Mouse (Mus musculus): ENCODE data around the gene B3gnt2. TPM values are rescaled to one million over a fixed set of nuclear protein-coding genes. Genes with fewer than 3 reads are reported as not detected.

Gene B3gnt2
- polyA plus RNA-seq, 1 experiment from 2014 or later: 2.0 TPM

DNA sequence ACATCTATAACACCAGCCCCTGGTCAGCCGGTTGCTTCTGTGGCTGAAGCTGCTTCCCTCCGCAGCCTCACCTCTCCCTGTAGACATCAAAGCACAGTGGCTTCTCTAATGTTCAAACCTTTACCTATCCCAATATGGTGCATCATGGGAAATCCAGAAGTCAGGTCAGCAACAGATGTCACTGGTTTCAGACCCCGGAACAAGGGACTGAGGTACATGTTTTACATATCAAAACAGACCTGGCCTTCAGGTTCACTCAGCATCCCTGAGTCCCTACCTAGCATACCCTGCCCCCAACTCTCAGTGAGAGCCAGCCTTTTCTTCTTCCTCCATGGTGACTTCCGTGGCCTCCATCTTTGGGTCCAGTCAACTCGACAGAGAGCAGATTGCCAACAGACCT lies 61.8 kb downstream of the B3gnt2 start:
- ATAC-seq (ENCODE audit: insufficient read depth, low FRiP score, low TSS enrichment) (no peak), DNase-seq (ENCODE audit: low spot score) (no peak)
- H3K4me3 ChIP-seq (ENCODE audit: low read depth, low read length): no peak overlapping the region
- H3K36me3 ChIP-seq (ENCODE audit: control insufficient read depth, insufficient read depth, low read length): no peaks in the 10 kb centered on the region
- H3K9ac ChIP-seq (ENCODE audit: low read length): no peak overlapping the region
- no peaks in the 10 kb centered on the region for H3K9me3 ChIP-seq (ENCODE audit: control insufficient read depth, low read length)
- H3K4me1 ChIP-seq (ENCODE audit: control insufficient read depth, insufficient read depth, low read length): no peaks in the 10 kb centered on the region
- H3K4me2 ChIP-seq (ENCODE audit: low read depth): no peak overlapping the region
- H3K27ac ChIP-seq (ENCODE audit: low read depth, low read length): no peak overlapping the region
- 58% methylated on average over 5 of the region's 5 CpGs for WGBS
- no peaks in the 10 kb centered on the region for H3K27me3 ChIP-seq (ENCODE audit: control insufficient read depth, insufficient read depth, low read length)

DNA sequence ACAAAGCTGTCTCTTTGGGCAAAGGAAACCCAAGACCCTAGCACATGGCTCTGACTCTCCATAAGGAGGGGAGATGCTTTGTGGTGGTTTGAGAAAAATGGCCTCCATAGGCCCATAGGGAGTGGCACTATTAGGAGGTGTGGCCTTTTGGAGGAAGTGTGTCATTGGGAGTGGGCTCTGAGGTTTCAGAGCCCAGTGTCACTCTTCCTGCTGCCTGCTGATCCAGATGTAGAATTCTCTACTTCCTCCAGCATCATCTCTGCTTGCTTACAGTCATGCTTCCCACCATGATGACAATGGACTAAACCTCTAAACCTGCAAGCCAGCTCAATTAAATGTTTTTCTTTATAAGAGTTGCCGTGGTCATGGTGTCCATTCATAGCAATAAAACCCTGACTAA lies 66.0 kb downstream of the B3gnt2 start:
- ATAC-seq (ENCODE audit: insufficient read depth, low FRiP score, low TSS enrichment): no peak
- WGBS: 90% methylated on average over 1 of the region's 1 CpGs

DNA sequence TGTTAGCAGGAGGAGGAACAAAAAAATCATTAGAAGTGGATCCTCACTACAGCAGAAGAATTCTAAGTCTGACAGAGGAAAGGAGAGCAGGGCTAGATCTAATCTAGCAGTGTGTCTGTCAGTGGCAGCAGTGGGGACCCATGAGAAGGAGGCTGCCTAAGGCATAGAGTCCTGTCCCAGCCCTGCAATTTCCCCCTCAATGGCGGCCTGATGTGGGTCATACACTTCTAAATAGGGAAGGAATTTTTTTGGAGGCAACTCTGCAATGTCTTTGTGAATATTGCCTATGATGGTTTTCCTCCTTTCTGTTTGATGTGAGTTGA lies 66.9 kb downstream of the B3gnt2 start:
- H3K9me3 ChIP-seq (ENCODE audit: control insufficient read depth, low read length): no peaks in the 10 kb centered on the region
- DNase-seq (ENCODE audit: low spot score) (no peak), ATAC-seq (ENCODE audit: insufficient read depth, low FRiP score, low TSS enrichment) (no peak)
- H3K36me3 ChIP-seq (ENCODE audit: control insufficient read depth, insufficient read depth, low read length): no peaks in the 10 kb centered on the region
- H3K4me3 ChIP-seq (ENCODE audit: low read depth, low read length): no peak overlapping the region
- 100% methylated on average over 1 of the region's 1 CpGs for WGBS
- no peak overlapping the region for H3K9ac ChIP-seq (ENCODE audit: low read length)
- H3K4me1 ChIP-seq (ENCODE audit: control insufficient read depth, insufficient read depth, low read length): no peaks in the 10 kb centered on the region
- no peaks in the 10 kb centered on the region for H3K27me3 ChIP-seq (ENCODE audit: control insufficient read depth, insufficient read depth, low read length)
- no peak overlapping the region for H3K4me2 ChIP-seq (ENCODE audit: low read depth)
- no peak overlapping the region for H3K27ac ChIP-seq (ENCODE audit: low read depth, low read length)

More for the DNA sequence above, 66.0 kb downstream of the B3gnt2 start:
- DNase-seq (ENCODE audit: low spot score): no peak
- no peak overlapping the region for H3K27ac ChIP-seq (ENCODE audit: low read depth, low read length)
- H3K4me1 ChIP-seq (ENCODE audit: control insufficient read depth, insufficient read depth, low read length): no peaks in the 10 kb centered on the region
- no peaks in the 10 kb centered on the region for H3K9me3 ChIP-seq (ENCODE audit: control insufficient read depth, low read length)
- no peak overlapping the region for H3K4me2 ChIP-seq (ENCODE audit: low read depth)
- H3K27me3 ChIP-seq (ENCODE audit: control insufficient read depth, insufficient read depth, low read length): no peaks in the 10 kb centered on the region
- no peaks in the 10 kb centered on the region for H3K36me3 ChIP-seq (ENCODE audit: control insufficient read depth, insufficient read depth, low read length)
- H3K4me3 ChIP-seq (ENCODE audit: low read depth, low read length): no peak overlapping the region
- no peak overlapping the region for H3K9ac ChIP-seq (ENCODE audit: low read length)

DNA sequence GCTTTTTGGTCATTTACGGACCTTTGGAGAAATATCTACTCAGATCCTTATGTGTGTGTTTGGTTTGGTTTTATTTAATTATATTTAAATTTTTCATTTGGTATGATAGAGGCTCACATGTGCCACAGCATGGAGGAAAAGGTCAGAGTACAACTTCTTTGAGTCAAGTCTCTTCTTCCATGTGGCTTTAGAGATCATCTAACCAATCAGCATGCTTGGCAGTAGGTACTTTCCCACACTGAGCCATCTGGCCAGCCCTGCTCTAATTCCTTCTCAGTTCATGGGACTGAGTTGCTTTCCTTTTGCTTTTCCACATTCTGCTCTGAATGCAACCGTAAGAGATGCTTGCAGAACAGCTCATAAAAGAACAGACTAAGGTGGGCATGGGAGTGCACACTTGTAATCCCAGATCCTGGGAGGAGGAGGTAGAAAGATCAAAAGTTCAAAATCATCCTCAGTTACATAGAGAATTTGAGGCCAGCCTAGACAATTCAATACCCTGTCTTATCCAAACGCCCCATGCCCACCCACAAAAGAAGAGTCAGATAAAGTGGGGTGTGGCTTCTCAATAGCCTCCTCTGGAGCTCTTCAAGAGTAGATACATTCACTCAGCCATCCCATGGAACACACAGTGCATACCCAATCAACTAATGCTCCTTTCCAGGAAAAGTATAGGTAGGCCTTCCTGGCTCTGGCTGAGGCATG lies 67.4 kb downstream of the B3gnt2 start:
- Histone ChIP-seq H3K27me3 (ENCODE audit: control insufficient read depth, insufficient read depth, low read length) (no peaks in the 10 kb centered on the region), H3K4me2 (ENCODE audit: low read depth) (no peak overlapping the region), H3K27ac (ENCODE audit: low read depth, low read length) (no peak overlapping the region), H3K4me1 (ENCODE audit: control insufficient read depth, insufficient read depth, low read length) (no peaks in the 10 kb centered on the region), H3K36me3 (ENCODE audit: control insufficient read depth, insufficient read depth, low read length) (no peaks in the 10 kb centered on the region), H3K9me3 (ENCODE audit: control insufficient read depth, low read length) (no peaks in the 10 kb centered on the region), H3K9ac (ENCODE audit: low read length) (no peak overlapping the region), H3K4me3 (ENCODE audit: low read depth, low read length) (no peak overlapping the region)
- ATAC-seq (ENCODE audit: insufficient read depth, low FRiP score, low TSS enrichment): no peak
- no peak for DNase-seq (ENCODE audit: low spot score)
- WGBS: 92% methylated on average over 3 of the region's 3 CpGs

DNA sequence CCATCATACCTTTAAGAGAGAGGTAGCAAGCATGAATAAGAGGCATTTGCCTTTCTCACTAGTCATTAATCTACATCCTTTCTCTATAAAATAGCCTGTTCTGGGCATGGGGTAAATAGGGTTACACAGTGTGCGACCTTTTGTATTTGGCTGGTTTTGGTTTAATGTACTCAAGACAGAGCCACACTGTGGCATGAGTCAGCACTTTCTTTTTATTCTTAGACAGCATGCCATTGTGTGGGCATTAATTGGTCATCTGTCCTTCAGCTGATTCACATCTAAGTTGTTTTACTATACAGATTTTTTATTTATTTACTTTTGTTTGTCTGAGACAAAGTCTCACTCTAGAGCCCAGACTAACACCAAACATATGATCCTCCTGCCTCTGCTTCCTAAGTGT lies 68.6 kb downstream of the B3gnt2 start:
- Histone ChIP-seq H3K4me1 (ENCODE audit: control insufficient read depth, insufficient read depth, low read length) (no peaks in the 10 kb centered on the region), H3K9ac (ENCODE audit: low read length) (no peak overlapping the region), H3K4me2 (ENCODE audit: low read depth) (no peak overlapping the region), H3K27ac (ENCODE audit: low read depth, low read length) (no peak overlapping the region), H3K27me3 (ENCODE audit: control insufficient read depth, insufficient read depth, low read length) (no peaks in the 10 kb centered on the region), H3K4me3 (ENCODE audit: low read depth, low read length) (no peak overlapping the region), H3K9me3 (ENCODE audit: control insufficient read depth, low read length) (no peaks in the 10 kb centered on the region), H3K36me3 (ENCODE audit: control insufficient read depth, insufficient read depth, low read length) (no peaks in the 10 kb centered on the region)
- no peak for ATAC-seq (ENCODE audit: insufficient read depth, low FRiP score, low TSS enrichment)
- DNase-seq (ENCODE audit: low spot score): no peak
- 94% methylated on average over 1 of the region's 1 CpGs for WGBS

DNA sequence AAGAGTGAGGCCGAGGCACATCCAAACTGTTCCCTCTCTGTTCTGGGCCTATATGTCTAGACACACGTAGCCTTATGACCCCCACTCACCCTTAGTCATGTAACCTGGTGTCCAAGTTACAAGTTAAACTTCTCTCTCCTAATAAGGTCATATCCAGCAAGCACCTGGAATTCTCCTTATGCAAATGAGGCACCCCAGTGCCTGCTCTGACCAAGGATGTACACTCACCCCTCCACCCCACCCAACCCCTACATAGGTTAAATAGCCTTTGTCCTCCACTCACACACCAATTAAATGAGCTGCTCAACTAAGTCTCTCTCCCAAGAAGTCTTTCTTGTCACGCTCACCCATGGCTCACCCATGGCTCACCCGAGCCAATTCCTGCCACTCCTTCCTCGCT lies 69.0 kb downstream of the B3gnt2 start:
- Histone ChIP-seq H3K36me3 (ENCODE audit: control insufficient read depth, insufficient read depth, low read length) (no peaks in the 10 kb centered on the region), H3K9me3 (ENCODE audit: control insufficient read depth, low read length) (no peaks in the 10 kb centered on the region), H3K27me3 (ENCODE audit: control insufficient read depth, insufficient read depth, low read length) (no peaks in the 10 kb centered on the region), H3K4me3 (ENCODE audit: low read depth, low read length) (no peak overlapping the region), H3K4me2 (ENCODE audit: low read depth) (no peak overlapping the region), H3K9ac (ENCODE audit: low read length) (no peak overlapping the region), H3K27ac (ENCODE audit: low read depth, low read length) (no peak overlapping the region), H3K4me1 (ENCODE audit: control insufficient read depth, insufficient read depth, low read length) (no peaks in the 10 kb centered on the region)
- WGBS: 81% methylated on average over 5 of the region's 5 CpGs
- DNase-seq (ENCODE audit: low spot score): no peak
- no peak for ATAC-seq (ENCODE audit: insufficient read depth, low FRiP score, low TSS enrichment)

DNA sequence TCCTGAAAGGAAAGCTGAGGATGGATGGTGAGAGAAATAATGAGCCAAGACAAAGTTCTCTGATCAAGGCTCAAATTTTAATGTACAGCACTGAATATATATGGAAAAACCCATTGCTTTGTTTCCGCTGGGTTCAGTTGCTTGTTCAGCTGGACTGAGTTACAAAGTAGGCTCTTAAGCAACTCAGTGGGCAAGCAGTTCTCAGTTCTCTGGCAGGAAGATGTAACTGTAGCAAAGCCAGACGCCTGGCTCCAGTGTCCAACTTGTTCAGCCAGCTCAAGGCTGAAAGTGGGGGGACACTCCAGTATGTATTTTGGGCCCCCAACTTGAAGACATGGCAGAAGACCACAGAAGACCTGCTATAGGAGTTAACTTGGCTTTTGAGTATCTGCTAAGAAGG lies 72.9 kb downstream of the B3gnt2 start:
- Histone ChIP-seq H3K9me3 (ENCODE audit: control insufficient read depth, low read length) (no peaks in the 10 kb centered on the region), H3K27me3 (ENCODE audit: control insufficient read depth, insufficient read depth, low read length) (no peaks in the 10 kb centered on the region), H3K36me3 (ENCODE audit: control insufficient read depth, insufficient read depth, low read length) (no peaks in the 10 kb centered on the region), H3K9ac (ENCODE audit: low read length) (no peak overlapping the region), H3K4me3 (ENCODE audit: low read depth, low read length) (no peak overlapping the region), H3K4me2 (ENCODE audit: low read depth) (no peak overlapping the region), H3K4me1 (ENCODE audit: control insufficient read depth, insufficient read depth, low read length) (no peaks in the 10 kb centered on the region), H3K27ac (ENCODE audit: low read depth, low read length) (no peak overlapping the region)
- WGBS: 87% methylated on average over 2 of the region's 2 CpGs
- no peak for ATAC-seq (ENCODE audit: insufficient read depth, low FRiP score, low TSS enrichment)
- DNase-seq (ENCODE audit: low spot score): no peak

DNA sequence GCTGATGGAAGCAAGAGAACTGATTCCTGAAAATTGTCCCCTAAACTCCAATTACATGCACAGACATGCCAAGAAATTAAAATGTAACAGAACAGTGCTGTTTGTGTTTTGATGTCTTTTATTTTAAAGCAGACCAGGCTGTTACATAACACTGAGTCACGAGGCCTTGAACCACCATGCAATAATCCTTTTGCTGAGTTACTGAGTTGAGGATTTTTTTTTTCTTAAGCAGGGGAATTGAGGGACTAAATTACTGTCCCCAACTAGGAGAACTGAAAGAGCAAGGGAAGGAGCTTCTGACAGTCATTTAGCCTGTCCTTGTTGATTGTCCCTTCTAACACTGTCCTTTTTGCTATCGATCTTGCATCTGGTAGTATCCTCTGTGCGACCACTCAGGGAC lies 76.3 kb downstream of the B3gnt2 start:
- no peak overlapping the region for H3K9ac ChIP-seq (ENCODE audit: low read length)
- H3K4me2 ChIP-seq (ENCODE audit: low read depth): no peak overlapping the region
- 85% methylated on average over 3 of the region's 3 CpGs for WGBS
- DNase-seq (ENCODE audit: low spot score) (no peak), ATAC-seq (ENCODE audit: insufficient read depth, low FRiP score, low TSS enrichment) (no peak)
- no peaks in the 10 kb centered on the region for H3K9me3 ChIP-seq (ENCODE audit: control insufficient read depth, low read length)
- H3K36me3 ChIP-seq (ENCODE audit: control insufficient read depth, insufficient read depth, low read length): no peaks in the 10 kb centered on the region
- no peak overlapping the region for H3K4me3 ChIP-seq (ENCODE audit: low read depth, low read length)
- H3K4me1 ChIP-seq (ENCODE audit: control insufficient read depth, insufficient read depth, low read length): no peaks in the 10 kb centered on the region
- no peak overlapping the region for H3K27ac ChIP-seq (ENCODE audit: low read depth, low read length)
- H3K27me3 ChIP-seq (ENCODE audit: control insufficient read depth, insufficient read depth, low read length): no peaks in the 10 kb centered on the region

DNA sequence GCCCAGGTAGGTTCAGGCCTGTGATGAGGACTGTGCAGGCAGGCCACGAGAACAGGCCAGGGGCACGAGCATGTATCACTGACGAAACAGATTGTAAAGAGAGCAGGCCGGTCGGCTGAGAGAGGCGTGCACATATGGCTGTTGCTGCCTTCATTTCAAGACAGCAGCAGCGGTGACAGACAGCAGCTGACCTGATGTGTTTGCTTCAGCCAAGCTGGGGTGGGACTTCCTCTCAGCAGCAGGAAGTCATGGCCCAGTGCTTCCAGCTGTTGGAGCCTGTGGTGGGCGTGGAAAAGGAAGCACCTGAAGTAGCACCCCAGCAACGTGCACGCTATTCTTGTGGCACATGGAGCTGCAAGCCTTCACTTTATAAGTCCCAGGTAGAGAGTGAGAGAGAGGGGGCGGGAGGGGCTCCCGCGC lies 78.0 kb downstream of the B3gnt2 start:
- no peak overlapping the region for H3K4me3 ChIP-seq (ENCODE audit: low read depth, low read length)
- ATAC-seq (ENCODE audit: insufficient read depth, low FRiP score, low TSS enrichment) (no peak), DNase-seq (ENCODE audit: low spot score) (no peak)
- no peaks in the 10 kb centered on the region for H3K9me3 ChIP-seq (ENCODE audit: control insufficient read depth, low read length)
- no peaks in the 10 kb centered on the region for H3K36me3 ChIP-seq (ENCODE audit: control insufficient read depth, insufficient read depth, low read length)
- no peaks in the 10 kb centered on the region for H3K27me3 ChIP-seq (ENCODE audit: control insufficient read depth, insufficient read depth, low read length)
- no peak overlapping the region for H3K9ac ChIP-seq (ENCODE audit: low read length)
- no peak overlapping the region for H3K4me2 ChIP-seq (ENCODE audit: low read depth)
- WGBS: 67% methylated on average over 13 of the region's 13 CpGs
- H3K27ac ChIP-seq (ENCODE audit: low read depth, low read length): no peak overlapping the region
- H3K4me1 ChIP-seq (ENCODE audit: control insufficient read depth, insufficient read depth, low read length): no peaks in the 10 kb centered on the region
